Mouse (Mus musculus): ENCODE results near the gene Hist1h3i.

DNA sequence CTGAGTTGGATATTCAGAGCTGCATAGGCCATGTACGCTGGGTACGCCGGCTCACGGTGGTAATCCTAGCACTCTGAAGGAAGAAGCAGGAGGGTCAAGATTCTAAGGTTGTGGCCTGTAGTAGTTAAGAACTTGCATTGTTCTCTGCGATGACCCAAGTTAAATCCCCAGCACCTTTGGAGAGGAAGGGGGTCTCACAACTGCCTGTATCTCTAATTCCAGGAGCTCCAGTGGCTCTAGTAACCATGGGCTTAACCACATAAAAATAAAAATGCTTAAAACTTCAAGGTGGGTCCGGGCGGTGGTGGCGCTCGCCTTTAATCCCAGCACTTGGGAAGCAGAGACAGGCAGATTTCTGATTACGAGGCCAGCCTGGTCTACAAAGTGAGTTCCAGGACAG lies 47.2 kb upstream of the Hist1h3i start:
- no peak for TF ChIP-seq POLR2A (IDR thresholded peaks at IDR 0.05; ENCODE audit: borderline replicate concordance, insufficient read depth, low read length)
- no peak for TF ChIP-seq CTCF (IDR thresholded peaks at IDR 0.05; ENCODE audit: borderline replicate concordance, insufficient read depth, low read depth, low read length)

Data from cerebellum, adult 2 months (tissue).